Mouse (Mus musculus) stomach, adult 2 months (tissue): ENCODE data around the gene Litaf. TPM values are rescaled to one million over a fixed set of nuclear protein-coding genes. Genes with fewer than 3 reads are reported as not detected.

Experiments
- polyA plus RNA-seq: library from polyadenylated mRNA; depleted of rRNA; stranded (reverse); fragments of >200 nt; gene quantifications from 2 replicates; pipeline ENCODE4 v1.2.3, GENCODE M21; 2012; rRNA removed

Gene Litaf
- 102 and 139 TPM in 2 replicates for polyA plus RNA-seq

DNA sequence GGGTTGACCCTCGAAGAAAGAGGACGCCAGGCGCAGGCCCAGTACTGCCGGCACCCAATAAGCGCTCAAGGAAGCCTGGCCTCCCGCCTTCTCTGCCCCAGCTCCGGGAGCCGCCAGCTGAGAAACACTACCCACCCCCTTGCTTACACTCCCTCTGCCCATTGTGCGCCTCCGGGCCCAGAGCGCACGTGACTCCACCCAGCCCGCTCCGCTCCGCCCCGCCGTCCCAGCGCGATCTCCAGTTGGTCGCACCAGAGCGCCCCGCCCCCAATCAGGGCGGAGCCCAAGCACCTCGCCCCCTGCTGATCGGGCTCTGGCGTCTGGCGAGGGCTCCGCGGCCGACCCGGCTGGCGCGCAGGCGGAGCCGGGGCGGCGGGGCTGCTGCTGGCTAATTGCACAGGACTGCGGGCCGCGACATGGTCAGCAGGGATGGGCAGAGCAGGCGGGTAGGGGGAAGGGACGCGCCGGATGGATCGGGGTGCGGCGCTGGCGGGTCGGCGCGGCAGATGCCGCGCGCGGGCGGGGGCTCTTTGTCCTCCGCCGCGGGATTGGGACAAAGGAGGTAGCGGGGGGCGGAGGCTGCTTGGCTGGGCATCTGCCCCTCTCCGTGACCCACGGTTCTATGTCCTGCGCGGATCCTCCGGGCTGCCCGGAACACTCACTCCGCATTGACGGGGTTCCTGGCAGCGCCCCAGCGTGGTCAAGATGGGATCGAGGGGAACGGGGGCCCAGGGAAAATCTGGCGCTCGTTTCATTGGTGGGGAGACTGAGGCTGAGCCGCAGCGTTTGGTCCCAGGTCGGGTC is at the start of gene Litaf:
Gene Litaf, minus strand, starts transcription at position 129 of the 804 bp plus-strand sequence.

GRCm38 (mm10) chr16:11060645-11061044 is 5.3 kb downstream of the Litaf start, which contains the start of gene Snn:
Snn (plus strand) TSS chr16:11060945.

Other genes starting within 250 kb of the Litaf start
- 0.50 and 1.5 TPM in 2 replicates for gene Rmi2, start 231.1 kb downstream of the Litaf start, polyA plus RNA-seq
- 3.1 and 3.2 TPM in 2 replicates for gene Snn, start 5.2 kb downstream of the Litaf start, polyA plus RNA-seq
- gene Txndc11, start 68.5 kb upstream of the Litaf start, polyA plus RNA-seq: 15.1 and 16.0 TPM in 2 replicates
- 4.8 and 8.9 TPM in 2 replicates for gene Zc3h7a, start 110.2 kb upstream of the Litaf start, polyA plus RNA-seq
- gene Rsl1d1, start 137.2 kb upstream of the Litaf start, polyA plus RNA-seq: 0.29 and 0.70 TPM in 2 replicates
- gene Gspt1, start 188.2 kb upstream of the Litaf start, polyA plus RNA-seq: 19.6 and 21.4 TPM in 2 replicates
- gene Tnfrsf17, start 247.7 kb upstream of the Litaf start, polyA plus RNA-seq: 0.22 and 0.54 TPM in 2 replicates